Mouse (Mus musculus) cerebellum, postnatal 36 days (tissue): ENCODE measurements around the gene Wdr48.
A peak's percentile ranks its signal among the peaks of the same experiment; 100 is the strongest.

Experiments used
- DNase-seq, 2 experiments: peaks; one replicate each; pipeline ENCODE4 v3.0.0; 2021 to 2022; ENCODE audit warnings: mixed read lengths in 2 of 2

Wdr48 gene

DNA sequence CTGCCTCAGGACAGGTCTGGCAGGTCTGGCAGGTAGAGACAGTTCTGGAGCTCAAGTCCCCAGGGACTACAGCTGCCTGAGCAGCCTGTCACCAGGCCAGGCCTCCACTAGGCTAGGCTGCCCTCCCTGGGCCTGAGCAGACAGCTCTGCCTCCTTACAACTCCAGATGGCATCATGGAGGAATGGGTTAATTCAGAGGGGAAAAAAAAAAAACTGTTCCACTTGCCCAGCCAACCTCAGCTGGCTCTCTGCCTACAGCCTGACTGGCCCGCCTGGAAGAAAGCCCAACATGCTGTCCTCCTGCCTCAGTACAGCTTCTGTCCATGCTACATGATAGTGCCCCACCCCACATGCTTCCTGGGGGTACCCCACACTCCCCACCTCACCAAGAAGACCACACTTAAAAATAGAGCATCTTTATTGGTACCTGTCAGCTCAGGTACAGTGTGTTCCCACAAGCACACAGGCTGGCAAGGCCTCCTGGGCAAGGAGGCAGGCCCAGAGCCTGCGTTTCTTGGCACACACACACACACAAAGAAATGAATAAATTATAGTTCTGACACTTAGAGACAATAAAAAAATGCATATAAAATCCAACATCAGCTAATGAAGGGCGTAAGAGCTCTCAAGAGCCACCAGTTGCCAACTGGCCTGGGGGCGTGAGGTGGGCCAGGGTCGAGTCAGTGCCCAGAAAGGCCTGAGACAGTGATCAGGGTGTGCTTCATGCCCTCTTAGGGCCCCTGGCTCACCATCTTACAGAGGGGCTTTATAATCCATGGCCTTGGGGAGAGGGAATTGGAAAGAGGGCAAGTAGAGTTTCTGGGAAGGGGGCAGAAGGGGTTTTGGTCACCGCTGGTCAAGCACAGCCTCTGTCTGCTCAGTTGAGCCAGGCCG is 76.3 kb downstream of the Wdr48 start:
- DNase-seq = peak; percentile 81 to 86

DNA sequence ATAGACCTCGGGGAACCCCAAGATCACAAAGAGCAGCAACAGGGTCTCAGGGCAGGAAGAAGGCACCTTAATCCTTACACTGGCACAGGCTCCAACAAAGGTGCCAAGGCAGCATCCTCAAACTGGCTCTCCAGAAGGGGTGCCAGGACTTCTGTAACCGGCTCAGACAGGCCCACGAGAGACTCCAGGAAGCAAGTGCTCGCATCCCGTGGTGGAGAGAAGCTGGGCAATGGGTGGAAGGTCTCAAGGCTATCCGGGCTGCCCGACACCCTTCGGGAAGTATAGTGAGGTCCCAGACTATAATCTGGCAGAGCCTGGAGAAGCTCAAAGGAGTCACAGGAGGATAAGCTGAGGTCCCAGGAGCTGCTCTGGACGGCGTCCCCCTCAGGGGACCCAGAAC is 77.5 kb downstream of the Wdr48 start:
- DNase-seq = no peak

DNA sequence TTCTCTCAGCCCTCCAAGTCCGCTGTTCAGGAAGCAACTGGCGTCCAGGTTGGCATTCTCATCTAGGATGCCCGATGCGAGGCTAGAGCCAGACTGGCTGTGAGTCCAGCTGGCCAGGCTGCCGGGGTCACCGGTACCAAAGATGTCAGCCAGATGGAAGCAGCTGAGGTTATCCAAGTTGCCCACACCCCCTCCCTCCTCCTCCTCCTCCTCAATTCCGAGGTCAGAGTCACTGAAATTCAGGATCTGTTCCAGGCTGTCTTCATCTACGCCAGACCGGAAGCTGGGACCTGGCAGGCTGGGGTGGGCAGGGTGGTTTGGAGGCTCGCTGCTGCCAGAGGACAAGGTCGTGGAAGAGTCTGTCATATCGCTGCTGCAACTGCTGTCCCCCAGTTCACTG is 77.9 kb downstream of the Wdr48 start:
- peak; percentile 60 for DNase-seq

DNA sequence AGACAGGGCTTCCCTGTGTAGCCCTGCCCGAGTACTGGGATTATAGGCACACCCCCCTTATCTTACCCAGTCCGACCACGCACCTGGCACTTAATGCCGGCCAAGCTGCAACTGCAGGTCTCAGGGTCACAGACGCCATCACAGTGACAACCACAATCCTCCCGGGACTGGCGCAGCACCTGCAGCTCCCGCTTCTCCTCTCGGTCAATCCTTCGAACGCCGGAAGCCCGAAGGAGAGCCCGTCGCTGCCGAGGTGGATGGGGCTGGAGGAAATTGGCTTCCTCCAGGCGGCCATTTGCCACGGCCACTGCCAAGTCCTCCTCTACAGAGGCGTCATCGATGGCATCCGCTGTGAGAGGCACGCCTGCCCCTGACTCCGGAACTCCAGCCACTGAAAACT is 78.6 kb downstream of the Wdr48 start:
- peak in 1 of 2 experiments; percentile 20 for DNase-seq

DNA sequence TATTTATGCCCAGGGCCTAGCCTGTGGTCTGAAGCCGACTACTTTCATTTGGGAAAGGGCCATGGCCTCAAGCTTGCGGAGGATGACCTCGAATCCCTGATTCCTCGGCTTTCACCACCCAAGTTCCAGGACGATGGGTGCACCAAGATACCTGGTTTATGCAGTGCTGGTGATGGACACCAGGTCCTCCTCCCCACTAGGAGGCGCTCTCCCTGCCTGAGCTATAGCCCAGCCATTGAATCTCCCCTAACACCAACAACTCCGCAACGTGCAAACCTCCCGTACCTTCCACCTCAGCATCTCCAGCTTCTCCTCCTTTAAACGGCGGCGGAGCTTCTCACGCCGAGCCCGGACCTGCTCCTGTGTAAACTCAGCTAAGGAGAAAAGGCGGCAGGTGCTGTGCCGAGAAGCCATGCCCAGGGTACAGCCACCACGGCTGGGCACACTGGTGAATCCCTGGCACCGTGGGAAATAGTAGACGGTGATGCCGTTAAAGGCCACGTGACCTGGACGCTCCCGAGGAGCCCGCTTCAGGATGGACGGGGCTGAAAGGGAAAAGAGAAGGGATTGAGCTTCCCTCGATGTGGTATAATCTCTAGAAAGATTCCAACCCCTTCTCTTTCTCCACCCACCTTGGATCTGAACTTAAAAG is 79.3 kb downstream of the Wdr48 start:
- DNase-seq = peak in 1 of 2 experiments; percentile 39

DNA sequence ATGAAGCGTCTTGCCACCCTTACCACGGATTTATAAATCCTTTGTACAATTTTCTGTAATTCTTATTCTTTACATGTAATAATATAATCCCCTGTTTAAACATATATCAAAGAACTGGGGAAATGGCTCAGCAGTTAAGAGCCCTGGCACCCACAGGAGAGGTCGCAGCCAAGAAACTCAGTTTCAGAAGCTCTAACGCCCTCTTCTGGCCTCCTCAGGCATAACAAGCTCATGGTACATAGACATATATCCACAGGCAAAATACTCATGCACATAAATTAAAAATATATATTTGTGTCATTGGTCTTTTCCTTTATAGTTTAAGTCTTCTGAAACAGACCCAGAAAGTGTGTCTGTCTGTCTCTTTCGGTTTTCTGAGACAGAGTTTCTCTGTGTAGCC is 79.9 kb downstream of the Wdr48 start:
- no peak for DNase-seq

DNA sequence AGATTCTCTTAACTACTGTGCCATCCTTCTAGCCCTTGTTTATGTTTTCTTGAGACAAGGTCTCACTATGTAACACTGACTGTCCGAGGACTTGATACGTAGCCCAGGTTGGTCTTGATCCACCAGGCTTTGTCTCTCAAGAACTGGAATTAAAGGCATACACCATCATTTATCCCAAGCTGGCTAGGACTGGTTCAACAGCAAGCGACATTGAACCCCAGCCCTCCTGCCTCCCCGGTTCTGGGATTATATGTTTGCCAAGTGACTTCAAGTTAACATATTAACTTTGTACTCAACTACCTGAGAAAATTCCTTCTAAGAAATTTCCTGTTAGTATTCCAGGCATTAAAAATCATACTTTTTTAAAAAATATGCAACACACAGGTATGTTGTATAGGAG is 80.6 kb downstream of the Wdr48 start:
- DNase-seq = no peak
